Mouse (Mus musculus) liver, embryonic 15.5 days (tissue): ENCODE data around the gene Foxk2. TPM values are rescaled to one million over a fixed set of nuclear protein-coding genes. Genes with fewer than 3 reads are reported as not detected.
"Not testable (repeated sequence)": the region's sequence is repeated elsewhere in the genome, so short reads cannot be mapped to it uniquely, and the experiment has no call there.

Experiments used
- ATAC-seq: fragments of 200-750 bp; cut with Nextera tagmentation; 2 replicates; pipeline ENCODE4 v1.8.0; 2017; ENCODE audit warnings: moderate number of reproducible peaks, mild to moderate bottlenecking, moderate library complexity; ENCODE audit not compliant: insufficient read depth
- H3K27ac ChIP-seq: fragments of 300-500 bp; sonication (generic); replicated peaks from 2 replicates; pipeline ENCODE4 v1.5.1; 2015; ENCODE audit warnings: mild to moderate bottlenecking, inconsistent platforms
- H3K27me3 ChIP-seq: fragments of 300-500 bp; sonication (generic); 2 replicates; pipeline ENCODE4 v1.6.1; 2015; ENCODE audit warnings: mild to moderate bottlenecking, inconsistent platforms
- H3K36me3 ChIP-seq: fragments of 300-500 bp; sonication (generic); replicated peaks from 2 replicates; pipeline ENCODE4 v1.6.1; 2015; ENCODE audit warnings: moderate library complexity, mild to moderate bottlenecking, inconsistent platforms
- H3K4me1 ChIP-seq: fragments of 300-500 bp; sonication (generic); replicated peaks from 2 replicates; pipeline ENCODE4 v1.6.1; 2015; ENCODE audit warnings: inconsistent platforms
- H3K4me2 ChIP-seq: fragments of 300-500 bp; sonication (generic); 2 replicates; pipeline ENCODE4 v1.6.1; 2015; ENCODE audit warnings: moderate library complexity, mild to moderate bottlenecking, inconsistent platforms
- H3K4me3 ChIP-seq: fragments of 300-500 bp; sonication (generic); replicated peaks from 2 replicates; pipeline ENCODE4 v1.5.1; 2015; ENCODE audit warnings: mild to moderate bottlenecking, inconsistent platforms
- H3K9ac ChIP-seq: fragments of 300-500 bp; sonication (generic); 2 replicates; pipeline ENCODE4 v1.6.1; 2015; ENCODE audit warnings: moderate library complexity, mild to moderate bottlenecking, inconsistent platforms
- H3K9me3 ChIP-seq: fragments of 300-500 bp; sonication (generic); replicated peaks from 2 replicates; pipeline ENCODE4 v1.6.1; 2016; ENCODE audit warnings: inconsistent platforms
- WGBS: fragments of 180-500 bp; shearing (Covaris S2); methylation state at CpG from one replicate; pipeline ENCODE4 v1.1.7; 2015; ENCODE audit warnings: mixed read lengths; ENCODE audit not compliant: insufficient replicate concordance; 5-methylcytosine and 5-hydroxymethylcytosine counted together
- polyA plus RNA-seq: library from polyadenylated mRNA; unstranded; fragments of >200 nt; fragmentation: Nextera tagmentation; extraction: Ambion mirVana; gene quantifications from 2 replicates; pipeline ENCODE4 v1.2.1, GENCODE M21; 2015

Gene Foxk2
- polyA plus RNA-seq, 1 experiment from 2014 or later: 2.8 TPM

GRCm38 (mm10) chr11:121289859-121290258 is 30.1 kb downstream of the Foxk2 start:
- H3K9me3 ChIP-seq: no peaks in the 10 kb centered on the region
- H3K27me3 ChIP-seq: no peaks in the 10 kb centered on the region
- ATAC-seq: no peak
- 82% methylated on average over 3 of the region's 3 CpGs for WGBS
- H3K4me1 ChIP-seq: no peaks in the 10 kb centered on the region
- no peak overlapping the region for H3K4me3 ChIP-seq
- H3K36me3 ChIP-seq: peaks cover 88% of the 10 kb centered on the region
- H3K4me2 ChIP-seq: no peak overlapping the region
- H3K27ac ChIP-seq: no peak overlapping the region
- no peak overlapping the region for H3K9ac ChIP-seq

- no peaks in the 10 kb centered on the region for H3K9me3 ChIP-seq
- H3K4me1 ChIP-seq: no peaks in the 10 kb centered on the region
- ATAC-seq: no peak
- peaks cover 83% of the 10 kb centered on the region for H3K36me3 ChIP-seq
- no peaks in the 10 kb centered on the region for H3K27me3 ChIP-seq
- H3K9ac ChIP-seq: no peak overlapping the region
- no peak overlapping the region for H3K4me3 ChIP-seq
- H3K4me2 ChIP-seq: no peak overlapping the region
- 89% methylated on average over 5 of the region's 5 CpGs for WGBS
- H3K27ac ChIP-seq: no peak overlapping the region
Measured at GRCm38 (mm10) chr11:121294771-121295170, 35.0 kb downstream of the Foxk2 start.

GRCm38 (mm10) chr11:121298493-121298892 is 38.7 kb downstream of the Foxk2 start:
- Histone ChIP-seq H3K4me3 (no peak overlapping the region), H3K27me3 (no peaks in the 10 kb centered on the region), H3K4me2 (no peak overlapping the region), H3K9me3 (no peaks in the 10 kb centered on the region), H3K4me1 (no peaks in the 10 kb centered on the region), H3K9ac (no peak overlapping the region), H3K36me3 (peaks cover 90% of the 10 kb centered on the region), H3K27ac (no peak overlapping the region)
- 80% methylated on average over 8 of the region's 8 CpGs for WGBS
- ATAC-seq: no peak

- Histone ChIP-seq H3K4me2 (no peak overlapping the region), H3K4me3 (no peak overlapping the region), H3K27ac (no peak overlapping the region), H3K36me3 (peaks cover 93% of the 10 kb centered on the region), H3K27me3 (no peaks in the 10 kb centered on the region), H3K9me3 (no peaks in the 10 kb centered on the region), H3K4me1 (no peaks in the 10 kb centered on the region), H3K9ac (no peak overlapping the region)
- WGBS: 88% methylated on average over 9 of the region's 9 CpGs
- no peak for ATAC-seq
Measured at GRCm38 (mm10) chr11:121300265-121300664, 40.5 kb downstream of the Foxk2 start.

- no peak overlapping the region for H3K4me2 ChIP-seq
- H3K36me3 ChIP-seq: peaks cover 92% of the 10 kb centered on the region
- no peak for ATAC-seq
- no peaks in the 10 kb centered on the region for H3K27me3 ChIP-seq
- WGBS: 78% methylated on average over 6 of the region's 6 CpGs
- H3K27ac ChIP-seq: no peak overlapping the region
- H3K9ac ChIP-seq: no peak overlapping the region
- 0 out of 2 replicates have a peak, but pooled peaks cover 1% of the 10 kb centered on the region for H3K9me3 ChIP-seq
- H3K4me1 ChIP-seq: no peaks in the 10 kb centered on the region
- H3K4me3 ChIP-seq: no peak overlapping the region
Measured at GRCm38 (mm10) chr11:121305371-121305770, 45.6 kb downstream of the Foxk2 start.

GRCm38 (mm10) chr11:121306608-121307007 is 46.8 kb downstream of the Foxk2 start:
- no peak overlapping the region for H3K27ac ChIP-seq
- no peaks in the 10 kb centered on the region for H3K4me1 ChIP-seq
- 88% methylated on average over 8 of the region's 8 CpGs for WGBS
- H3K36me3 ChIP-seq: peaks cover 85% of the 10 kb centered on the region
- H3K4me3 ChIP-seq: no peak overlapping the region
- H3K9ac ChIP-seq: no peak overlapping the region
- H3K4me2 ChIP-seq: no peak overlapping the region
- no peaks in the 10 kb centered on the region for H3K27me3 ChIP-seq
- no peak for ATAC-seq
- 0 out of 2 replicates have a peak, but pooled peaks cover 5% of the 10 kb centered on the region for H3K9me3 ChIP-seq

- not testable (repeated sequence) for H3K27me3 ChIP-seq, ATAC-seq, H3K27ac ChIP-seq, H3K4me1 ChIP-seq, H3K4me2 ChIP-seq, H3K4me3 ChIP-seq, H3K9ac ChIP-seq, H3K9me3 ChIP-seq
- 89% methylated on average over 6 of the region's 6 CpGs for WGBS
- H3K36me3 ChIP-seq: peaks cover 74% of the 10 kb centered on the region
Measured at GRCm38 (mm10) chr11:121307712-121308111, 47.9 kb downstream of the Foxk2 start.

GRCm38 (mm10) chr11:121326034-121326433 is 66.2 kb downstream of the Foxk2 start:
- peaks cover 53% of the 10 kb centered on the region for H3K36me3 ChIP-seq
- H3K27ac ChIP-seq: no peak overlapping the region
- H3K4me3 ChIP-seq: no peak overlapping the region
- H3K4me1 ChIP-seq: peaks cover 5% of the 10 kb centered on the region
- WGBS: 25% methylated on average over 1 of the region's 1 CpGs
- no peak overlapping the region for H3K4me2 ChIP-seq
- no peaks in the 10 kb centered on the region for H3K9me3 ChIP-seq
- ATAC-seq: no peak
- no peaks in the 10 kb centered on the region for H3K27me3 ChIP-seq
- H3K9ac ChIP-seq: no peak overlapping the region

- Histone ChIP-seq H3K36me3 (peaks cover 57% of the 10 kb centered on the region), H3K4me3 (no peak overlapping the region), H3K27ac (no peak overlapping the region), H3K4me2 (no peak overlapping the region), H3K9ac (no peak overlapping the region), H3K27me3 (no peaks in the 10 kb centered on the region), H3K9me3 (no peaks in the 10 kb centered on the region), H3K4me1 (peaks cover 5% of the 10 kb centered on the region)
- 84% methylated on average over 5 of the region's 5 CpGs for WGBS
- no peak for ATAC-seq
Measured at GRCm38 (mm10) chr11:121326681-121327080, 66.9 kb downstream of the Foxk2 start.

GRCm38 (mm10) chr11:121328206-121328605 is 68.4 kb downstream of the Foxk2 start:
- Histone ChIP-seq H3K4me3 (no peak overlapping the region), H3K36me3 (peaks cover 72% of the 10 kb centered on the region), H3K27ac (no peak overlapping the region), H3K4me1 (peaks cover 5% of the 10 kb centered on the region), H3K27me3 (no peaks in the 10 kb centered on the region), H3K4me2 (no peak overlapping the region), H3K9ac (no peak overlapping the region), H3K9me3 (no peaks in the 10 kb centered on the region)
- 91% methylated on average over 9 of the region's 9 CpGs for WGBS
- no peak for ATAC-seq

- Histone ChIP-seq H3K4me2 (no peak overlapping the region), H3K27me3 (no peaks in the 10 kb centered on the region), H3K4me3 (no peak overlapping the region), H3K36me3 (peaks cover 75% of the 10 kb centered on the region), H3K27ac (no peak overlapping the region), H3K9me3 (no peaks in the 10 kb centered on the region), H3K9ac (no peak overlapping the region), H3K4me1 (peaks cover 5% of the 10 kb centered on the region)
- no peak for ATAC-seq
Measured at GRCm38 (mm10) chr11:121328619-121329018, 68.8 kb downstream of the Foxk2 start.

GRCm38 (mm10) chr11:121331641-121332040 is 71.9 kb downstream of the Foxk2 start:
- no peak overlapping the region for H3K4me2 ChIP-seq
- no peaks in the 10 kb centered on the region for H3K4me1 ChIP-seq
- no peak overlapping the region for H3K4me3 ChIP-seq
- no peaks in the 10 kb centered on the region for H3K27me3 ChIP-seq
- WGBS: 73% methylated on average over 3 of the region's 3 CpGs
- peaks cover 95% of the 10 kb centered on the region for H3K36me3 ChIP-seq
- no peak overlapping the region for H3K27ac ChIP-seq
- H3K9ac ChIP-seq: no peak overlapping the region
- no peak for ATAC-seq
- no peaks in the 10 kb centered on the region for H3K9me3 ChIP-seq
